Mouse (Mus musculus): ENCODE results near the gene Mtap. TPM values are rescaled to one million over a fixed set of nuclear protein-coding genes. Genes with fewer than 3 reads are reported as not detected.

Gene Mtap
- polyA plus RNA-seq, 1 experiment from 2014 or later, result 19.4 TPM

GRCm38 (mm10) chr4:89162496-89162895 lies 25.6 kb downstream of the Mtap start:
- H3K36me3 ChIP-seq (ENCODE audit: inconsistent target), result peaks cover 3% of the 10 kb centered on the region; the same call in 1 of the 2 replicates
- WGBS (ENCODE audit: missing documents), result 85% methylated on average over 5 of the region's 5 CpGs
- no peaks in the 10 kb centered on the region for H3K79me2 ChIP-seq (ENCODE audit: inconsistent target)
- H3K4me3 ChIP-seq (ENCODE audit: inconsistent target), result no peak overlapping the region
- no peak overlapping the region for H3K27ac ChIP-seq

- Histone ChIP-seq H3K79me2 (ENCODE audit: inconsistent target) (no peaks in the 10 kb centered on the region), H3K27ac (no peak overlapping the region), H3K36me3 (ENCODE audit: inconsistent target) (no peaks in the 10 kb centered on the region; the same call in 1 of the 2 replicates), H3K4me3 (ENCODE audit: inconsistent target) (no peak overlapping the region)
- 92% methylated on average over 8 of the region's 8 CpGs for WGBS (ENCODE audit: missing documents)
Measured at GRCm38 (mm10) chr4:89163613-89164012, 26.7 kb downstream of the Mtap start.

GRCm38 (mm10) chr4:89164681-89165080 lies 27.8 kb downstream of the Mtap start:
- 52% methylated on average over 2 of the region's 2 CpGs for WGBS (ENCODE audit: missing documents)
- Histone ChIP-seq H3K36me3 (ENCODE audit: inconsistent target) (no peaks in the 10 kb centered on the region; the same call in 1 of the 2 replicates), H3K4me3 (ENCODE audit: inconsistent target) (no peak overlapping the region), H3K79me2 (ENCODE audit: inconsistent target) (no peaks in the 10 kb centered on the region), H3K27ac (peak overlapping the region; percentile 25)

GRCm38 (mm10) chr4:89168877-89169276 lies 32.0 kb downstream of the Mtap start:
- Histone ChIP-seq H3K79me2 (ENCODE audit: inconsistent target) (no peaks in the 10 kb centered on the region), H3K27ac (no peak overlapping the region), H3K36me3 (ENCODE audit: inconsistent target) (peaks cover 19% of the 10 kb centered on the region; the same call in 1 of the 2 replicates), H3K4me3 (ENCODE audit: inconsistent target) (no peak overlapping the region)
- WGBS (ENCODE audit: missing documents), result 97% methylated on average over 9 of the region's 9 CpGs

- 96% methylated on average over 4 of the region's 4 CpGs for whole genome bisulfite sequencing (ENCODE audit: missing documents)
- Histone ChIP-seq H3K27ac (no peak overlapping the region), H3K4me3 (ENCODE audit: inconsistent target) (no peak overlapping the region), H3K36me3 (ENCODE audit: inconsistent target) (peaks cover 19% of the 10 kb centered on the region; the same call in 1 of the 2 replicates), H3K79me2 (ENCODE audit: inconsistent target) (no peaks in the 10 kb centered on the region)
Measured at GRCm38 (mm10) chr4:89169739-89170138, 32.8 kb downstream of the Mtap start.

GRCm38 (mm10) chr4:89170931-89171330 lies 34.0 kb downstream of the Mtap start:
- H3K27ac ChIP-seq, result no peak overlapping the region
- peaks cover 19% of the 10 kb centered on the region; the same call in 1 of the 2 replicates for H3K36me3 ChIP-seq (ENCODE audit: inconsistent target)
- H3K4me3 ChIP-seq (ENCODE audit: inconsistent target), result no peak overlapping the region
- WGBS (ENCODE audit: missing documents), result 97% methylated on average over 6 of the region's 6 CpGs
- no peaks in the 10 kb centered on the region for H3K79me2 ChIP-seq (ENCODE audit: inconsistent target)

GRCm38 (mm10) chr4:89172873-89173605 lies 36.1 kb downstream of the Mtap start:
- Histone ChIP-seq H3K4me3 (ENCODE audit: inconsistent target) (no peak overlapping the region), H3K36me3 (ENCODE audit: inconsistent target) (peaks cover 19% of the 10 kb centered on the region; the same call in 1 of the 2 replicates)
- 96% methylated on average over 14 of the region's 14 CpGs for WGBS (ENCODE audit: missing documents)

GRCm38 (mm10) chr4:89177514-89178307 lies 40.8 kb downstream of the Mtap start:
- WGBS (ENCODE audit: missing documents), result 79% methylated on average over 6 of the region's 6 CpGs
- H3K4me3 ChIP-seq (ENCODE audit: inconsistent target), result no peak overlapping the region
- H3K27ac ChIP-seq, result peak overlapping the region; percentile 44
- H3K79me2 ChIP-seq (ENCODE audit: inconsistent target), result no peaks in the 10 kb centered on the region
- peaks cover 10% of the 10 kb centered on the region; the same call in 1 of the 2 replicates for H3K36me3 ChIP-seq (ENCODE audit: inconsistent target)

More at GRCm38 (mm10) chr4:89172873-89173605, 36.1 kb downstream of the Mtap start:
- H3K79me2 ChIP-seq (ENCODE audit: inconsistent target), result no peaks in the 10 kb centered on the region
- H3K27ac ChIP-seq, result no peak overlapping the region

GRCm38 (mm10) chr4:89180121-89180520 lies 43.2 kb downstream of the Mtap start:
- H3K36me3 ChIP-seq (ENCODE audit: inconsistent target), result no peaks in the 10 kb centered on the region
- WGBS (ENCODE audit: missing documents), result 85% methylated on average over 5 of the region's 5 CpGs
- no peaks in the 10 kb centered on the region for H3K79me2 ChIP-seq (ENCODE audit: inconsistent target)

GRCm38 (mm10) chr4:89181656-89182055 lies 44.7 kb downstream of the Mtap start:
- Histone ChIP-seq H3K27ac (no peak overlapping the region), H3K36me3 (ENCODE audit: inconsistent target) (no peaks in the 10 kb centered on the region), H3K79me2 (ENCODE audit: inconsistent target) (no peaks in the 10 kb centered on the region), H3K4me3 (ENCODE audit: inconsistent target) (no peak overlapping the region)
- 89% methylated on average over 2 of the region's 2 CpGs for WGBS (ENCODE audit: missing documents)

More at GRCm38 (mm10) chr4:89180121-89180520, 43.2 kb downstream of the Mtap start:
- Histone ChIP-seq H3K27ac (no peak overlapping the region), H3K4me3 (ENCODE audit: inconsistent target) (no peak overlapping the region)

GRCm38 (mm10) chr4:89182486-89182885 lies 45.6 kb downstream of the Mtap start:
- Histone ChIP-seq H3K27ac (no peak overlapping the region), H3K4me3 (ENCODE audit: inconsistent target) (no peak overlapping the region), H3K79me2 (ENCODE audit: inconsistent target) (no peaks in the 10 kb centered on the region), H3K36me3 (ENCODE audit: inconsistent target) (no peaks in the 10 kb centered on the region)
- 91% methylated on average over 3 of the region's 3 CpGs for WGBS (ENCODE audit: missing documents)

- no peaks in the 10 kb centered on the region for H3K79me2 ChIP-seq (ENCODE audit: inconsistent target)
- no peak overlapping the region for H3K4me3 ChIP-seq (ENCODE audit: inconsistent target)
- 70% methylated on average over 4 of the region's 4 CpGs for whole genome bisulfite sequencing (ENCODE audit: missing documents)
- H3K27ac ChIP-seq, result no peak overlapping the region
- H3K36me3 ChIP-seq (ENCODE audit: inconsistent target), result no peaks in the 10 kb centered on the region
Measured at GRCm38 (mm10) chr4:89195481-89195880, 58.6 kb downstream of the Mtap start.

GRCm38 (mm10) chr4:89197128-89197527 lies 60.2 kb downstream of the Mtap start:
- H3K27ac ChIP-seq, result no peak overlapping the region
- H3K4me3 ChIP-seq (ENCODE audit: inconsistent target), result no peak overlapping the region
- no peaks in the 10 kb centered on the region for H3K79me2 ChIP-seq (ENCODE audit: inconsistent target)
- no peaks in the 10 kb centered on the region for H3K36me3 ChIP-seq (ENCODE audit: inconsistent target)

GRCm38 (mm10) chr4:89200806-89201205 lies 63.9 kb downstream of the Mtap start:
- H3K4me3 ChIP-seq (ENCODE audit: inconsistent target), result no peak overlapping the region
- 88% methylated on average over 1 of the region's 1 CpGs for WGBS (ENCODE audit: missing documents)
- H3K27ac ChIP-seq, result no peak overlapping the region
- H3K36me3 ChIP-seq (ENCODE audit: inconsistent target), result no peaks in the 10 kb centered on the region
- H3K79me2 ChIP-seq (ENCODE audit: inconsistent target), result no peaks in the 10 kb centered on the region

- H3K79me2 ChIP-seq (ENCODE audit: inconsistent target), result no peaks in the 10 kb centered on the region
- H3K36me3 ChIP-seq (ENCODE audit: inconsistent target), result no peaks in the 10 kb centered on the region
- H3K4me3 ChIP-seq (ENCODE audit: inconsistent target), result no peak overlapping the region
- H3K27ac ChIP-seq, result no peak overlapping the region
Measured at GRCm38 (mm10) chr4:89209310-89209709, 72.4 kb downstream of the Mtap start.
